Mouse (Mus musculus) embryo, embryonic 11.5 days (tissue): ENCODE results near the gene P2ry2.

Source experiments
- DNase-seq: peaks from one replicate; pipeline ENCODE4 v3.0.0-alpha.2; 2012; ENCODE audit warnings: low read depth, low spot score

The P2ry2 gene

DNA sequence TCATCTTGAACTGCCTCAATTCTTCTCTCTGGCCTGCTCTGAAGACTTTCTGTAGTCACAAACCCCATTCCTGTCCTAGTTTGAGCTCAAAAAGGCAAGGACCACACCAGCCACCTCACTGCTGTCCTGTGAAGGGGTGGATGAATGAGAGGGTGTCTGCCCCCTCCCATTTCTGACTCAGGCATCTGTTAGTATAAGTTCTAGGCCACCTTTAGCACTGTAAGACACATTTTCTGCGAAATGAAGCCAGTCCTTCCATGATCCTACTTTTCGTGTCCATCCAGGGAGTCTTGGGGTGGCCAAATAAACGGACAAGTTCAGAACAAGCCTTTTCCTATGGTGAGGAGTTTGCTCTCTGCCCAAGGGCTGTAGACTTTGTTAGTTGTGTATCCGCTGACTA, at the start of gene P2ry2:
TSS of gene P2ry2 (minus strand) at position 326 of the 400 bp plus-strand sequence.
- DNase-seq, result no peak

DNA sequence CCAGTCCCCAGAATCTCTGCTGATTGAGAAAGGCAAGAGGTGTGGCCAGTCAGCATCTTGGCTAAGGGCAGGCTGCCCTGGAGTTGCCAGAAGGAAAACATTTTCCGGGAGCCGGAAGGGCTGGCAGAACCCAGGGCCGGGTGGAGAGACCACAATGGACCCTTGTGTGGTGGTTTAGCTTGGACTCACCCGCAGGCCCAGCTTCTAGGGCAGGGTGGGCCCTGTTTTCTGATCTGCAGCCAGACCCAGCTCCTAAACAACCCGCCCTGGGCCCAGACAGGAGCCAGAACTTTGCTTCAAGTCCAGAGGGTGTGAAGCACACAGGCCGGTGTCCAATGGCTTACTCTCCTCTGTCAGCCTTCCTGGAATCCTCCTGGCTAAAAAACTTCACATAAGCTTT, 49.6 kb upstream of the P2ry2 start:
- no peak for DNase-seq

DNA sequence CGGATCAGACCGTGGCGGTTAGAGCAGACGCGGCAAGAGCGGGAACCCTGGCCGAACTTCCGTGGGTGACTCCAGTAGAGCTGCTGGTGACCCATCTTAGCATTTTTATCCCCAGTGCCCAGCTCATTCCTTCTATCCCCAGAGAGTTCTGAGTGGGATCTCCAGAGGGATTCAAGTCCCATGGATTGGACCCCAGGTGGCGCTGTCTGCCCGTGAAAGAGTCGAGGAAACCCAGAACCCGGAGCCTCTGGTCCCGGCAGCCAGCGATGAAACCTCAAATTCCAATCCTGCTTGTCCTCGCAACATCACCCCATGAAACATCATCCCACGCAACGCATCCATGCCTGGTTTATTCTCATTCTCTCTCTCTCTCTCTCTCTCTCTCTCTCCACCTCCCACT, 48.7 kb upstream of the P2ry2 start:
- DNase-seq, result peak; percentile 60

DNA sequence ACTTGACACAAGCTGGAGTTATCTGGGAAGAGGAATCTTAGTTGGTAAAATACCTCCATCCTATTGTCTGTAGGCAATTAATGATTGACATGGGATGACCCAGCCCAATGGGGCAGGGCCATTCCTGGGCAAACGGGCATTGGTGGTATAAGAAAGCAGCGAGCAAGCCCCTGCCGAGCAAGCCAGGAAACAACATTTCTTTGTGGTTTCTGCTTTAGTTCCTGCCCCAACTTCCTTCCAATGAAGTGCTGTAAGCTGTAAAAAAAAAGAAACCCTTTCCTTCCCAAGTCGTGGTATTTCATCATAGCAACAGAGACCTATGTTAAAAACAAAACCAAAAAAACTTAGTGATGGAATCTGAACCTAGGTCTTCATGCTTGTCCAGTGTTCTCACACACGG, 47.8 kb upstream of the P2ry2 start:
- no peak for DNase-seq

DNA sequence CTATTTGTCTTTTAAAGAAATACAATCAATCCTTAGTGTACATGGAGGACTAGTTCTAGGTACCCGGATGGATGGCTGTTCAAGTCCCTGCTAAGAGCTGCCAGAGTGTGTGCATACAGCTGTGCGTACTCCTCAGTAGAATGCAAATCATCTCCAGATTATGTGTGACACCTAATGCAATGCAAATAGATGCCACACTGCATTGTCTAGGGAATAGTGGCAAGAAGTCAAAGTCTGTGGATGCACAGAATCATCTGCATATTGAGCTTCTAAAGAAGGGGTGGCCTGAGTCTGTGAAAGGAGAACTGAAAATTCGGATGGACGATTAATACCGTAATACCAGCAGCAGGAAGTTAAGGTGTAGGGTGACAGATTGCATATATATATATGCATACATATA, 46.5 kb upstream of the P2ry2 start:
- DNase-seq, result no peak

DNA sequence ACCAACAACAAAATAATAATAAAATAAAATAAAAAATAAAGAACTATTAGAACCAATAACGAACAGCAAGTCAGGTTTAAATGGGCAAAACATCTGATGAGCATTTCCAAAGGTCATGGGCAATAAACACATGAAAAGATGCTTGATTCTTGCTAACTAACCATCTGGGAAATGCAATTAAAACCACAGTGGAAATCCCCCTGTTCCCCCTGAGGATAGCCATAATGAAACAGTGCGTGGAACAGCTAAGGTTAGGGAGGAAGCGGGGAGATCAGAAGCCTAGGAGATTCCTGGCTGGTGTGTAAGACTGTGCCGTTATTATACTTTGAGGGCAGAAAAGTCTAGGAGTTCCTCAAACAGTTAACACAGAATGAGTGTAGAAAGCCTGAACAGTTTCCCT, 44.6 kb upstream of the P2ry2 start:
- DNase-seq, result no peak

DNA sequence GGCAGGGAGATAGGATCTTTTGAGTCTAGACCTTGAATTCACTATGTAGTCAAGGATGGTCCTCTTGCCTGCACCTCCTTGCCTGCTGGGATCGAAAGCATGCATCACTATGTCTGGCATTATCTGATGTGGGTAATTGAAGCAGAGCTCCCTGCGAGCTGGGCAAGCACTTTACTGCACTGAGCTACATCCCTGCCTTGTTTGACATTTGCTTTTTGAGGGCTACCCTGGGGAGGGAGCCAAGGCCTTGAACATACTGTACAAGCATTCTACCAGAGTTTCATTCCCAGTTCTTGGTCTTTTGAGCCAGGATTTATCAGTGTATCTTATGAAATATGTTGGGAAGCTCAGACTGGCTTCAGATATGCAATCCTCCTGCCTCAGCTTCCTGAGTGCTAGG, 40.5 kb upstream of the P2ry2 start:
- DNase-seq, result no peak

DNA sequence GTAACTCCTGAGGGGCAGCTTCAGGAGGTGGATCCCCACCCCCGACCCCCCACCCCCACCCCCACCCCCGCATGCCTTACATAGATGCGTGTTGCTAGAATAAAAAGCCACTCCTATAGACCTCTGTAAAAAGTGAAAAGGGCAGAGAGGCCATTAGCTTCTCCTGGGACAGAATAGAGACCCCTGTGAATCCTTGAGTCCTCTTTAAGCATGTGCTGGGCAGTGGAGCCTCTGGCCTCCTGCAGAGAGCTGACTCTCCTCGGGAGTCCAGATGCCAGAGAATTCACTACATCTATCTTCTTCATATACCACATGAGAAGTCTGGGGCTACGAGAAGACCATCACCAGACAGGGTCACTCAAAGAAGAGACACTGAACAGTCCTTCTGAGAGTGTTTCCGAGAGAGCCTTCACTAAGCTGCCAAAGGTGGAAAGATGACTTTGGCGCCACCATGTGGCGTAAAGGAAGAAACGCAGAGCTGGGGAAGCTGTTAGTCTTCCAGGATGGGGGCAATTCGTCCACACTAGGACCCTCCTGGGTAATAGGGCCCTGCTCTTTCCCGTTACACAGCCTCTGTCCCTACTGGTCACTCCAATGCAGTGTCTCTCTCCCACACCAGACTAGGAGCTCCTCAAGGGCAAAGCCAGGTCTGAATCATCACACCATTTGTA, 39.0 kb upstream of the P2ry2 start:
- DNase-seq, result peak; percentile 77

DNA sequence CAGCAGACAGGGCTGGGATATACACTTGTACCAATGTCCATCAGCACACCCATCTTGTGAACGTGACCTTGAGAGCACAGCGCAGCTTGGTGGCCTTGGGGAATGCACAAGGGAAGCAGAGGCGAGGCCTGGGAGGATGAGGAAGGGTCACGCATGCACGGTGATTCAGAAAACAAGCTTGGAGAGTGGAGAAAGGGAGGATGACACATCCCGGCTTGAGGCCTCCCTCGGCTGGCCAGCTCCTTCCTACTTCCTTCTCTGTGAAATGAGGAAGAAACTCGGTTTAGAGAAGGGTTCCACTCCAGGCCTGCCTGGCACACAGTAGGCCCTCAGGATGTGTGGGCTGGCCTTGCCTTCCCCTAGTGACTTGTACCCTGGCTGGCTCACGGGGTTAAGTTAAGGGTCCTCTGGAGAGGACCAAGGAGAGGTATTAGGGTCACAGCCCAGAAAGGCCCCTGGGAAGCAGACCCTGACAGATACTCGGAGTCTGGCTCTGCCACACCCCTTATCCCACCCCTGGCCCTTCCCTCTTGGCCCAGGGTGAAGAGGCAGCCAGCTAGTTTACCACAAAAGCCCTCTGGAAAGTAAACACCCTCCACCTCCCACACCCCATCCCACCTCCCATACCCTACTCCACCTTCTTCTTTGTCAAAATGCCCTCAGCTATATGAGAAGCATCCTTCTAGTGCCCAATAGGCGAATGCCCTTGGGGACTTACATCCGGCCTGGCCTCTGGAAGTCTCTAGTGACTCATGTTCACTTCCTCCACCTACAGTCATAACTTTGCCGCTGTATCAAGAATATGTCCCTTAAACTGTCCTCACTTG, 38.3 kb upstream of the P2ry2 start:
- DNase-seq, result no peak

DNA sequence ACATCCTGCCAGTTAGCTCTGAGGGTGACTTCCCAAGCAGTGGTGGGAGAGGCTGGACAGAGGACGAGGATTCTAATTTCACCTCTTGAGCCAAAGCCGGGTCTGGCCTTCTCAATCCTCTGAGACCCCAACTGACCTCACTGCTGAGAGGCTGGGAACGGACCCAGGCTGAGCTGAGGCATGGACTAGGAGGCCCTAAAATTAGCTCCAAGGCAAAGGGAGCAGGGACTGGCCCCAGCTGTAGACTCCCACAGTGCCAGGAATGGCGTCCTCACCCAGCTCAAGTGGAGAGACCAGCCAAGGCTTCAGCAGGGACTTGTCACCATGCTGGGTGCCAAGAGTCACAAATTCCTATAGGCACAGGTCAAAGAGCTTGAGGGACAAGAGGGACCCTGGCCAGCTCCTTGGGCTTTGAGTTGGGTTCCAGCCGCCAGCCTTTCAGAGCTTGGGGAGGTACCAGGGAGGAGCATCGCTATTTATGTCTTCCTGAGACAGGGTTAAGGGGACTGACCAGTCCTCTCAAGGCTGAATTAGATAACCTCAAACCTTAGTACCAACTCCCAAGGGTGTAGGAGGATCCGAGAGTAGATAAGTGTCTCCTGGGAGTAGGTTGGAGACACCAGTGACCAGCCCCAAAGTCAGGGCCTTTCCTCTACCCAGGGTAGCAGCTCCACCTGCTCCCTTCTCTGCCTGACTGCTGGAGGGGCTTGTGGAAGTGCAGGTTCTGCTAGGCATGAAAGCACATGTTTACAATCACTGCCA, 36.8 kb upstream of the P2ry2 start:
- no peak for DNase-seq

DNA sequence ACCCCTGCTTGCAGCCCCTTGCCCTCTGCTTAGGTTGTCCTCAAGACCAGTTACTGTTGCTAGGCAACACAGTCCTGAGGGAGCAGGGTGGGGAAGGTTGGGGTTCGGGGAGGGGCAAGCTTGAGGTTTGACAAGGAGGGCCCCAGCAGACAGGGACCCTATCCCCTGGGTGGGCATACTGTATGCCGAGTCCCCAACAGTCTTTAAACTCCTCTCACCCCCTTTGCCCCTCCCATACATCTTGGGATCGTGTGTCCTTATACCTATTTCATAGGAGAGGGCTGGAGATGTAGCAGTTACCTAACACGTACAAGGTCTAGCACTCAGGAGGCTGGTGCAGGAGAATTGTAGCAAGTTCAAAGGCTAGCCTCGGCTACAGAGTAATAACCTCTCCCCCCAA, 35.6 kb upstream of the P2ry2 start:
- no peak for DNase-seq

DNA sequence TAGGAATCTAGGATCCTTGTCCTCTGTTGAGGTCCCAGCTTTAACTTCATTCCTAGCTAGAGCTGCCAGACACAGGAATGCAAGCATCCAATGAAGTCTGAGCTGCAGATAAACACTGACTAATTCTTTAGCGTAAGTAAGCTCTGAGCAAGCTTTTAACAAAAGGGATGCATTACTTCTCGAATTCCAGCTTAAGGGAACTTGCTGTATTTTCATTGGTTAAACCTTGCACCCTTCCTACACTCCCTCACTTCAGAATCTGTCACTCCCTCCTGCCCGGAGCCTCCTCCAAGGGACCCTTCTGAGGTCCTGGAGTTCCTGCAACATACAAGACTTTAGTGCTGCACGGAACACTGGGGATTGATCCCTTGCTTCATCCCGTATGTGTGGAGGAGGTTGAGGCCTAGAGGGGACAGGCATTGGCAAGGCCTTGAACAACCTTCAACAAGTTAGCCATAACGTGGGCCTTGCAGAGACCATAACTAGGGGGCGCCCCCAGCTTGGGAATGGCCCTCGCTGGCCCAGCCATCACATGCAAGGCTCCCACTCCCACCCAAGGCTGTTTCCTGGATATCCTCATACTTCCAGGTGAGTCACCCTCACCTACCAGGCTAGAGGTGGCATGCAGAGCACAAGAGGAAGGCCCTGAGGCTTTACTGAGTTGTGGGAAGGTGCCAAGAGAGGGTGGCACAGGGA, 31.3 kb upstream of the P2ry2 start:
- no peak for DNase-seq

DNA sequence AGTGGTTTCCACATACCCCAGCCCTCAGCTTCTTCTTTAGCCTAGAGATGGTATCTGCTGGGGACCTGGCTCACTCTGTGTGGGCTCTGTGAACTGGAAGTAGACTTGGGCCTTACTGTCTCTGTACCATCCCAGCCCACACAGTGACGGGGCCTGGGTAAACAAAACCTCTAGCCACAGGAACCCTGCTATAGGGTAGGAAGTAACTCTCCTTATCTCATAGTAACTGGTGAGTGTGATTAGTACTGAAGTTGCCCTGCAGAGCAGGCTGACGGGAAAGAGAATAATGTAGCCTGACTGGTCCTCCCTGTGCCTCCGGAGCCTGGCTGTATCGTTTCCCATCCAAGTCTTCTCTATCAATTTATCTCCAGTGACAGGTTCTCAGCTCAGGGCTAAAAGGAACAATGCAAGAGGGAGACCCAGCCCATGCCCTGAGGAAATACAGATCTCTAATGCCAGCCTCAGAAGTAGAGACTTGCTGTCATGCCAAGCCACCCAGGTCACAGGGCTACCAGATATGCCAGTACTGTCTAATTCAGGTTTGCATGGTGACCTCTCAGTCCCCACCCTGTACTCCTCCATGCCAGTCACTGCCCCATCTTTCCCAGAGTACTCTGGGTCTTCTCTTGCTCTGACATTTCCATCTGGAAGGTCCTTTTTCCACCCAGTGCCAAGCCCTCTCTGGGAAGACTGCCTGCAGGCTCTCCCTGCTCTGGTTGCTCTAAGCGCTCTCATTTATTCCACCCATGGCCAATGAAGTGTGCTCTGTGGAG, 29.5 kb upstream of the P2ry2 start:
- DNase-seq, result no peak

DNA sequence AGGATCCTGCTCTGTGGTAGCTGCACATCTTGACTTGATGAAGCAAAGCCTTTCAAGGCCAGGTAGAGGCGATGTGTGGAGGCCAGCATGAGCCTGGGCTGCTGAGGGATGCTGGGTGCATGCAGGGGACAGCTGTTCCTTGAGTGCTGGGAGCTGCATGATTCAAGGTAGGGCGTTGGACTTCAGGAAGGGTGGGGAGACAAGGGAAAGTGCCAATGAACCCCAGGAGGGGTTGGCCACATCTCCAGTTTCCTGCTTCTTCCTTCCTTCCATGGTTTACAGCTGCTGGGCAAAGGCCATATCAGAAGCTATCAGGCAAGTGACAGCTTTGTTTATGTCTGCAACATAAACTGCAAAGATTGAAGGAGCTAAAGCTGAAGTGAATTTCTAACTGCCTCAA, 28.9 kb upstream of the P2ry2 start:
- DNase-seq, result no peak

DNA sequence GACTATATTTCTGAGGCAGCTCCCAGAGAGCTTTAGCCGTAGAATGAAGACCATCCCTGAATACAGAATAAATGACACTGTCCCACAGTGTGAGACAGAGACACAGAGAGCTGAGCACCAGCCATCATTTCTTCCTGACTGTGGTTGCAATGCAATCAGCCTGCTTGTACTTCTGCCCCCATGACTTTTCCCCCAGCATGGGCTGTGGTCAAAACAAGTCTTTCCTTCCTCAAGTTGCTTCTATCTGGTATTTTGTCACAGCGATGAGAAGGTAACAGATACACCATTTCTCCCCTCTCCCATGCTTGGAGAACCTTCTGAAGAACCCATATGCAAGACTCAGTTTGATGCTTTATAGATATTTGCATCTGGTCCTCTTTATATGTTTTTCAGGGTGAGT, 20.7 kb upstream of the P2ry2 start:
- no peak for DNase-seq

DNA sequence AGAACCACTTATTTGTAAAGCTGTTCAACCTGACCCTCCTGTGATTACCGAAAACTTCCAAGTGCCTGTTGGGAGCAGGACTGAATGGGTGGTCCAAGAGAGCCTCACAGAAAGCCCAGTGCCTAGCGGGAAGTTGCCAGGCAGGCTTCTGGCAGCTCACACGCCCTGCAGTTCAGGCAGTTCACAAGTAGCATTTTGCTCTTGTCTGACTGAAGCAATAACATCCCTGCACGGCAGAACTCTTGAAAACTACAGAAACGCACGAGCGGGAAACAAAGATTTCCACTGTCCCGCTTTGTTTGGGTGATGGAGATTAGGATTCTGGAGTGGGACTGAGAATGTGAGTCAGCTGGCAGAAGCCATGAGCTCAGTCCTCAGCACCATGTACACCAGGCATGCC, 18.6 kb upstream of the P2ry2 start:
- no peak for DNase-seq

DNA sequence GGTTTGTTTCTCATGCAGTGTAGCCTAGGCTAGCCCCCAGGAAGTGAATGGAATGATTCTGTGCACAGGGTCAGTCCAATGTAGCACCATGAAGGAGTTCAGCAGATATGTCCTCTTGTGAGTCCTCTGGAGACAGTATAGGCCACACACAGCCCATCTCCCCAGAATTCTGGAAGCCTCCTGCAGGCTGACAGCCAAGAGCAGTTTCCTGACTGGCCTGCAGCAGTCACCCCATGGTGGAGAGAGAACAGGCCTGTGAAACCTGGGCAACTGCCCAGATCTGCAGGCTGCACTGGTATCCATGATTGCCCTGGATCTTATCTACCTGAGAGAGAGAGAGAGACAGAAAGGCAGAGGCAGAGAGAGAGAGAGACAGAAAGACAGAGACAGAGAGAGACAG, 18.1 kb upstream of the P2ry2 start:
- no peak for DNase-seq

DNA sequence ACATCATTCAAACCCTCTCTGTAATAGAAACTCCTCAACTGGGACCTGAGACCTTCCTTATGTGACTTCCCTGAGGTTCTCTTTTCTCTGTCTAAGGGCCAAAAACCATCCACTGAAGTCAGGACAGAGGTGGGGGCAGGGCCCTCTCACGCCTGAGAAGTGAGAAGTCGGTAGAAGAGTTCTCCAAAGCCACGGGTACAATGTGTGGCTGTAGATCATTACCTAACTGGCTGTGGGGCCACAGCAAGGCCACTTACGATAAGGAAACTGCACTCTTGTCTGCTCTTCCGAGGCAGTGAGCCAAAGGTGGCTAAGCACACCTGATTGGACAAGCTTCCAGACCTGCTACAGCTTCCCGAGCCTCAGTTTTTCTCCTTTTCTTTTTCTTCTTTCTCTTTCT, 16.8 kb upstream of the P2ry2 start:
- no peak for DNase-seq

DNA sequence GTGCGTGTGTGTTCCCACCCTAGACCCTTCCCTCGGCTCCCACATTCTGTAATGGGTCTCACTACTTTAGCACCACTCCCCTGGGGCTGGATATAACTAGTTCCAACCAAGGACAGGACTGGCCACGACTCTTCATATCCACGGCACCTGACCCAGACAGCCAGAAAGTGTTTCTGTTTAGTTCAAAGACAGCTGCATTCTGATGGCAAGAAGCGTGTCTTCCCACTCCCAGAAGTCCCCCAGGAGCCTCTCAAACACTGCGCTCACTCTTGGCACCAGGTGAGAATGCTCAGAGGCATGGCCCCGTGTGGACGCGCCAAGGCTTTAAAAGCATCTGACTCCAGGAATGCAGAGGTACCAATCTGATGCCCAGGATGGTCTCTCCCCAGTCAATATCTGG, 16.3 kb upstream of the P2ry2 start:
- DNase-seq, result no peak

DNA sequence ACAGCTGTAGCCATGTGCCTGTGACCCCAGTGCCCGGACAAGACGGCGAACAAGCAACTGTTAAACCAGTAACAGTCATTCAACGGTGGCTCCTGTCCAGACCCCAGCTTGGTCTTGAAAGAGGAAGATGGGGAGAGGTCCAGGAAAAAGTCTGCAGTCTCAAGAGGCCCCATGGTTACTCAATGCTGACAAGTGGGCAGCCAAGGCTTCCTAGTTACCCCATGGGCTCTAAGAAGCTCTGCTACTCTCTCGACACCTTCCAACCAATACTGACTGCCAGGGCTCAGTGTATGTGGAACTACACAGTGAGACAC, 15.7 kb upstream of the P2ry2 start:
- DNase-seq, result no peak

DNA sequence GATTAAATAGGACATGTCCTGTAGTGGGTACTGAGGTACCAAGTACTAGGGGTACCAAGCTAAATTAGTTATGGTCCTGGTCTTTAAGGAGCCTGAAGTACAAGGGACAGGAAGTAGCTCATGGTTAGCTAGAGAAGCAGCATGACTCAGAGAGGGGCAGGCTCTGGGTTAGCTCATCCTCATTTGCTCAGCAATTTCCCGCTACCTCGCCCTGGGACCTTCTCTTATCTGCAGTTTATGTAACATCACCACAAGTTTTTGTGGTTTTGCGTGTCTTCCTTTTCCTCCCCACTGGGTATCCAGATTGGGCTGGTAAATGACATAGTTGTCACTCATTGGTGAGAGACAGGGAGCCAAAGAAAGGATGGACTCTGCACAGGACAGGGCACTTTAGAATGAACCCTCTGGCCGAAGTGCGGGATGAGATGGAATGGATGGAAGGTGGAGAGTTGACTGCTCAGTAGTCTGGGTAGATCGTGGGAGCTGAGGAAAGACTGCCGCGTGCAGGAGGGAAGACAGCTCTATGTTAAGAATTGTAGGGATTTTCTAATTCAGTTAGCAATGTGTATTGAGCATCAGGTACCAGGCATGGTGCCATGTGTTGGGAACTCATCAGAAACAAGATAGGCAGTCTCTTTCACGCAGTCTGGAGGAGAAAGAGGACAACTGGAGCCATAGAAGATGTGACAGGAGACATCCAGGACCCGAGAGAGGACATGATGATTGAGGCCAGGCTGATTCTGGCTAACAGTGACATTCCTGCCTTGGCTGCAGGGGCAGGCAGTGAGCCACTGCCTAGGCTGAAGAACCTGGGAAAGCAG, 15.2 kb upstream of the P2ry2 start:
- DNase-seq, result no peak
